Mouse (Mus musculus) lung, adult 18-20 months (tissue): ENCODE data around the gene Spink4.

Experiments
- DNase-seq, 2 experiments: peaks; one replicate each; pipeline ENCODE4 v3.0.0; 2022; ENCODE audit warnings: mixed read lengths in 2 of 2

The Spink4 gene

GRCm38 (mm10) chr4:40969781-40970591 is 50.1 kb downstream of the Spink4 start:
- no peak for DNase-seq

GRCm38 (mm10) chr4:40970592-40970841 is 50.7 kb downstream of the Spink4 start:
- DNase-seq: no peak

GRCm38 (mm10) chr4:40970842-40971701 is 51.2 kb downstream of the Spink4 start, which contains the start of gene Nfx1:
Gene Nfx1, plus strand, starts transcription at chr4:40970906.
- peak; percentile 95 to 96 for DNase-seq

DNA sequence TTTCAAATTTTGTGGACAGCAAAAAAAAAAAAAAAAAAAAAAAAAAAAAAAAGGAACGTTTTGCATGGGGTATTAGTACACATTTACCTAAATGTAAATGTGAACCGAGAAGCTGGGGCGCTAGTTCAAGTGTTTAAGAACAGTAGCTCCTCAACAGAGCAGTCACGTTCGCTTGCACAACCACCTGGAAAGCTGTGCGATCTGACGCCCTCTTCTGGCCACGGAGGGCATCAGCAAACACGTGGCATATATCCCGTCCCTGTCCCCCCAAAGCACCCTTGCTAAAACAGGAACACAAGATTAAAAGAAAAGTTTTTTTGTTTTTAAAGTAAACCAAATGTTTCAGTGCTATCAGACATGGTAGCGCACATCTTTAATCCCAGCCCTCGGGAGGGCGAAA is 51.9 kb downstream of the Spink4 start:
- DNase-seq: peak in 1 of 2 experiments; percentile 21

- DNase-seq: no peak
Observed at GRCm38 (mm10) chr4:40974011-40974410, 54.2 kb downstream of the Spink4 start.

DNA sequence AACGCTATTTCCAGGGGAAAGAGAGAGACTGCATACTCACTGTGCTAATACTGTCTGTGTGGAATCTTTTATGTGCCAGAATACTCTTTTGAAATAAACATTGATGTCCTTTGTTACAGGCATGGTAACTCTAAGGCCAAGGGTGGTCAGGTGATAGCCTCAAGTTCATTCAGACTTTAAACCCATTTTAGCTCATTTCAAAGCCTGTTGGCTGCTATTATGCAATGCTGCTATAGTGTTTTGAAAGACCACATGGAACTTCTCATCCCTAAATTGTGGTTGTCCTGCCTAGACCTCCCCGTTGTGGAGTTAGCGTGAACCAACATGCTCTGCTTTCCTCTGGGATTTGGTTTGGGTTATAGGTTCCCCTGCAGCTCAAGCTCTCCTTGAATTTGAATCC is 55.8 kb downstream of the Spink4 start:
- DNase-seq: no peak

DNA sequence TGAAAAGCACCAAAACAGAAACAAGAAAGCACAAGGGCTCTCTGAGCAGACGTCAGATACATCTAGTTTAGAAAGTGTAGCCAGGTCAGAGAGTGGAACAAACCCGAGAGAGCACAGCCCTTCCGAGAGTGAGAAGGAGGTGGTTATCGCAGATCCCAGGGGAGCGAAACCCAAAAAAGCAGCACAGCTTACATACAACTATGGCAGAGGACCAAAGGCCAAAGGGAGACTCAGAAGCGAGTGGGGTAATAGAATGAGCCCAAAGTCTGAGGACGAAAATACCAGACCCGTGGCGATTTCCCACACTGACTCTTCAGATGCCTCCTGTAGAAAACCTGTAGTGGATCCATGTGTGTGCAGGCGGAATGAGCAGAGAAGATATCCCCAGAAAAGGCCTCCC is 56.8 kb downstream of the Spink4 start:
- DNase-seq: no peak

- no peak for DNase-seq
Observed at GRCm38 (mm10) chr4:40979430-40979829, 59.6 kb downstream of the Spink4 start.
